Mouse (Mus musculus): Measurements from ENCODE around the gene Golm1.
"Not testable (repeated sequence)": the region's sequence is repeated elsewhere in the genome, so short reads cannot be mapped to it uniquely, and the experiment has no call there.

Gene Golm1

GRCm38 (mm10) chr13:59675151-59676011, at the start of gene Golm1:
Gene Golm1 (minus strand): TSS chr13:59675811.
- peak; percentile 57 for DNase-seq (ENCODE audit: low spot score)

GRCm38 (mm10) chr13:59722089-59722488, 46.5 kb upstream of the Golm1 start:
- not testable (repeated sequence) for DNase-seq (ENCODE audit: low spot score)

GRCm38 (mm10) chr13:59719475-59719874, 43.9 kb upstream of the Golm1 start:
- DNase-seq (ENCODE audit: low spot score) = no peak

GRCm38 (mm10) chr13:59718857-59719440, 43.3 kb upstream of the Golm1 start:
- DNase-seq (ENCODE audit: low spot score) = not testable (repeated sequence)

- no peak for DNase-seq (ENCODE audit: low spot score)
These were observed 38.1 kb upstream of the Golm1 start for GRCm38 (mm10) chr13:59713710-59714109.

GRCm38 (mm10) chr13:59711984-59712383, 36.4 kb upstream of the Golm1 start, which contains the start of gene Spata31d1b:
Gene Spata31d1b (plus strand): TSS chr13:59712284.
- not testable (repeated sequence) for DNase-seq (ENCODE audit: low spot score)

- no peak for DNase-seq (ENCODE audit: low spot score)
These were observed 34.6 kb upstream of the Golm1 start, which contains the start of gene Spata31d1a for GRCm38 (mm10) chr13:59710230-59710629. Gene Spata31d1a (minus strand): TSS chr13:59710330.

- no peak for DNase-seq (ENCODE audit: low spot score)
These were observed 29.0 kb upstream of the Golm1 start for GRCm38 (mm10) chr13:59704562-59704961.

- DNase-seq (ENCODE audit: low spot score) = no peak
These were observed 27.9 kb upstream of the Golm1 start for GRCm38 (mm10) chr13:59703514-59703913.

- DNase-seq (ENCODE audit: low spot score) = not testable (repeated sequence)
These were observed 24.5 kb upstream of the Golm1 start for GRCm38 (mm10) chr13:59700137-59700536.

- DNase-seq (ENCODE audit: low spot score) = no peak
These were observed 23.5 kb upstream of the Golm1 start for GRCm38 (mm10) chr13:59699131-59699530.

- no peak for DNase-seq (ENCODE audit: low spot score)
These were observed 20.2 kb upstream of the Golm1 start for GRCm38 (mm10) chr13:59695781-59696180.

- no peak for DNase-seq (ENCODE audit: low spot score)
These were observed 18.4 kb upstream of the Golm1 start, which contains the start of gene 4921517D22Rik for GRCm38 (mm10) chr13:59694008-59694407. Gene 4921517D22Rik (minus strand): TSS chr13:59694108.

GRCm38 (mm10) chr13:59691478-59691877, 15.9 kb upstream of the Golm1 start:
- DNase-seq (ENCODE audit: low spot score) = no peak

- DNase-seq (ENCODE audit: low spot score) = no peak
These were observed 15.0 kb upstream of the Golm1 start for GRCm38 (mm10) chr13:59690576-59690975.

GRCm38 (mm10) chr13:59689843-59690242, 14.2 kb upstream of the Golm1 start:
- DNase-seq (ENCODE audit: low spot score) = no peak

GRCm38 (mm10) chr13:59689313-59689712, 13.7 kb upstream of the Golm1 start:
- DNase-seq (ENCODE audit: low spot score) = no peak

- no peak for DNase-seq (ENCODE audit: low spot score)
These were observed 12.7 kb upstream of the Golm1 start for GRCm38 (mm10) chr13:59688338-59688770.

- DNase-seq (ENCODE audit: low spot score) = no peak
These were observed 9.6 kb upstream of the Golm1 start for GRCm38 (mm10) chr13:59685236-59685635.

GRCm38 (mm10) chr13:59682629-59683028, 7.0 kb upstream of the Golm1 start:
- peak; percentile 59 for DNase-seq (ENCODE audit: low spot score)

GRCm38 (mm10) chr13:59679908-59680307, 4.3 kb upstream of the Golm1 start:
- DNase-seq (ENCODE audit: low spot score) = no peak

GRCm38 (mm10) chr13:59679306-59679705, 3.7 kb upstream of the Golm1 start:
- DNase-seq (ENCODE audit: low spot score) = no peak

All from c-Kit-positive CD71-positive TER-119-positive erythroid progenitor cells, embryonic 14.5 days (primary cell).